Mouse (Mus musculus): ENCODE data around the gene Mlec. TPM values are rescaled to one million over a fixed set of nuclear protein-coding genes. Genes with fewer than 3 reads are reported as not detected.
A peak's percentile ranks its signal among the peaks of the same experiment; 100 is the strongest.

Gene Mlec
- polyA plus RNA-seq, 1 experiment from 2014 or later = 68.9 TPM

DNA sequence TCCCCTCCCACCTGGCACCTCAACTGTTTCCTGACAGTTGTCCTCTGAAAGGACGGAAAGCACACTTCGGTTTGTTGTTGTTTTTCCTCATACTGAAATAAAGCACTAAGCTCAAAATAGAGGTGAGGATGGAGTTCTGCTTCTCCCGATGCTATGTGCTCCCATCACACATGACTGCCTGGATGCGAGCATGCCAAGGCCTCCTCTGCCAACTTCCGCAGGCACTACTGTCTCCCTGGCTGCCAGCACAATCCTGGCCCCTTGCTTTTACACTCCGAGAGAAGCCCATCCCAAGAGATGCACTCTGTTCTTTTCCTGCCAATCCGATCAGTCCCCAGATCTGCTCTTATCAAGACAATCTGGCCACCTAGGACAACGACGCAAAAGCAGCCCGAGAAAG is 14.4 kb downstream of the Mlec start:
- peaks cover 23% of the 10 kb centered on the region for H3K36me3 ChIP-seq (ENCODE audit: control insufficient read depth, insufficient read depth, low read length)
- H3K27me3 ChIP-seq (ENCODE audit: control insufficient read depth, insufficient read depth, low read length) = no peaks in the 10 kb centered on the region
- ATAC-seq (replicated peaks; ENCODE audit: insufficient number of reproducible peaks, low FRiP score, low TSS enrichment) = no peak
- no peak overlapping the region for H3K4me2 ChIP-seq
- 78% methylated on average over 10 of the region's 10 CpGs for WGBS (ENCODE audit: insufficient replicate concordance)
- H3K4me1 ChIP-seq (ENCODE audit: control insufficient read depth, insufficient read depth, low read length) = no peaks in the 10 kb centered on the region
- no peak overlapping the region for H3K9ac ChIP-seq (ENCODE audit: low read depth, low read length)
- no peaks in the 10 kb centered on the region for H3K9me3 ChIP-seq (replicated peaks; ENCODE audit: control insufficient read depth, low read length)
- H3K27ac ChIP-seq (ENCODE audit: low read depth, low read length) = no peak overlapping the region
- no peak overlapping the region for H3K4me3 ChIP-seq (ENCODE audit: low read depth, low read length)

DNA sequence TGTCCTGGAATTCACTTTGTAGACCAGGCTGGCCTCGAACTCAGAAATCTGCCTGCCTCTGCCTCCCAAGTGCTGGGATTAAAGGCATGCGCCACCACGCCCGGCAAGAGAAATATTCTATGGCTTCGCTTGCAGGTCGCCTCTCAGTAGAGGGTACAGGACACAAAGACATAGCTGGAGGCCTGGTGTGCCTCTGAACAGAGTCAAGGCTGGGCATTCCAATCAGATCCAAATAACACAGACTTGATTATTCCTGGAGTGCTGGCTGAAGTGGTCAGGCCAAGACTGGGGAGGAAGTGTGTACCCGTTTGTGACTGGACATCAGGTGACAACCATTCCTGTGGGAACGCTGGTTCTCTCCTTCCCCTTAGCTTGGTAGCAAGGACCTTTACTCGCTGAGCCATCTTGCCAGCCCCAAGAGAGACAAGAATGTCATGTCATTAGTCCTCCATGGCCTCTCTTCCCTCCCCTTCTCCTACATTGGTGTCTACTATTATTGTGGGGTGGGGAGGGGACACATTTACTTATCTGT is 15.7 kb downstream of the Mlec start:
- no peak overlapping the region for H3K9ac ChIP-seq (ENCODE audit: low read depth, low read length)
- no peak overlapping the region for H3K4me3 ChIP-seq (ENCODE audit: low read depth, low read length)
- no peak overlapping the region for H3K27ac ChIP-seq (ENCODE audit: low read depth, low read length)
- H3K36me3 ChIP-seq (ENCODE audit: control insufficient read depth, insufficient read depth, low read length) = peaks cover 9% of the 10 kb centered on the region
- H3K4me1 ChIP-seq (ENCODE audit: control insufficient read depth, insufficient read depth, low read length) = no peaks in the 10 kb centered on the region
- H3K9me3 ChIP-seq (replicated peaks; ENCODE audit: control insufficient read depth, low read length) = no peaks in the 10 kb centered on the region
- no peak overlapping the region for H3K4me2 ChIP-seq
- ATAC-seq (replicated peaks; ENCODE audit: insufficient number of reproducible peaks, low FRiP score, low TSS enrichment) = no peak
- no peaks in the 10 kb centered on the region for H3K27me3 ChIP-seq (ENCODE audit: control insufficient read depth, insufficient read depth, low read length)
- 88% methylated on average over 9 of the region's 9 CpGs for WGBS (ENCODE audit: insufficient replicate concordance)

DNA sequence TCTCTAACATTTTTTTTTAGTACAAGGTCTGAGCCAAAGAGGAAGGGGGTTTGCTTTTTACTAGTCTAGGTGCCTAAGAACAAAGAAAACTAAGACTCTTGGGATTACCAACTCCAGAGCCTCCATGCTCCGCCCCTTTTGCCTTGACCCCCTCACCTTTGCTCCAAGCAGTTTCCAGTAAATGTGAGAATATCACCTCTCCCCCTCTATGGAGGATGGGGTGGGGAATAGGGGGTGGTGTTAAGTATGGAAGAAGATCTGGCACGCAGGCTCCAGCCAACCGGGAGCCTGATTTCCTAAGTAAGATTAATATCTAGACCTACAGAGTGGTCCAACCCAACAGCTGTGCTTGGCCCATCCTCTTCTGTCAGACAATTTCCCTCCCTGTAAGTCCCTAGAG is 17.3 kb downstream of the Mlec start:
- Histone ChIP-seq H3K4me2 (no peak overlapping the region), H3K27ac (ENCODE audit: low read depth, low read length) (no peak overlapping the region), H3K9me3 (replicated peaks; ENCODE audit: control insufficient read depth, low read length) (no peaks in the 10 kb centered on the region), H3K4me1 (ENCODE audit: control insufficient read depth, insufficient read depth, low read length) (no peaks in the 10 kb centered on the region), H3K36me3 (ENCODE audit: control insufficient read depth, insufficient read depth, low read length) (peaks cover 7% of the 10 kb centered on the region; the same call in 1 of the 2 replicates), H3K4me3 (ENCODE audit: low read depth, low read length) (no peak overlapping the region), H3K27me3 (ENCODE audit: control insufficient read depth, insufficient read depth, low read length) (no peaks in the 10 kb centered on the region), H3K9ac (ENCODE audit: low read depth, low read length) (no peak overlapping the region)
- 69% methylated on average over 3 of the region's 3 CpGs for WGBS (ENCODE audit: insufficient replicate concordance)
- no peak for ATAC-seq (replicated peaks; ENCODE audit: insufficient number of reproducible peaks, low FRiP score, low TSS enrichment)

DNA sequence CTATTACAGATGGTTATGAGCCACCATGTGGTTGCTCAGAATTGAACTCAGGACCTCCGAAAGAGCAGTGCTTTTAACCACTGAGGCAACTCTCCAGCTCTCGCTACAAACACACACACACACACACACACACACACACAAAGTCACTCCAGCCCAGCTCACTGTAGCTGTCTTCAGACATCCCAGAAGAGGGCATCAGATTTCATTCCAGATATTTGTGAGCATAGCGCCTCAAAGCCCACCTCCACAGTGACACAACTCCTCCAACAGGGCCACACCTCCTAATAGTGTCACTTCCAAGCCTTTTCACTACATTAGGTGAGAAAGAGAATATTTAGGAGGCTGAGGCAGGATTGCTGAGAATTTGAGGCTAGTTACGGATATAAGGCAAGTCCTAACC is 18.9 kb downstream of the Mlec start:
- Histone ChIP-seq H3K9me3 (replicated peaks; ENCODE audit: control insufficient read depth, low read length) (no peaks in the 10 kb centered on the region), H3K27me3 (ENCODE audit: control insufficient read depth, insufficient read depth, low read length) (no peaks in the 10 kb centered on the region), H3K9ac (ENCODE audit: low read depth, low read length) (no peak overlapping the region), H3K27ac (ENCODE audit: low read depth, low read length) (no peak overlapping the region), H3K4me3 (ENCODE audit: low read depth, low read length) (no peak overlapping the region), H3K4me2 (no peak overlapping the region), H3K36me3 (ENCODE audit: control insufficient read depth, insufficient read depth, low read length) (peaks cover 5% of the 10 kb centered on the region; the same call in 1 of the 2 replicates), H3K4me1 (ENCODE audit: control insufficient read depth, insufficient read depth, low read length) (no peaks in the 10 kb centered on the region)
- no peak for ATAC-seq (replicated peaks; ENCODE audit: insufficient number of reproducible peaks, low FRiP score, low TSS enrichment)
- 62% methylated on average over 4 of the region's 4 CpGs for WGBS (ENCODE audit: insufficient replicate concordance)

DNA sequence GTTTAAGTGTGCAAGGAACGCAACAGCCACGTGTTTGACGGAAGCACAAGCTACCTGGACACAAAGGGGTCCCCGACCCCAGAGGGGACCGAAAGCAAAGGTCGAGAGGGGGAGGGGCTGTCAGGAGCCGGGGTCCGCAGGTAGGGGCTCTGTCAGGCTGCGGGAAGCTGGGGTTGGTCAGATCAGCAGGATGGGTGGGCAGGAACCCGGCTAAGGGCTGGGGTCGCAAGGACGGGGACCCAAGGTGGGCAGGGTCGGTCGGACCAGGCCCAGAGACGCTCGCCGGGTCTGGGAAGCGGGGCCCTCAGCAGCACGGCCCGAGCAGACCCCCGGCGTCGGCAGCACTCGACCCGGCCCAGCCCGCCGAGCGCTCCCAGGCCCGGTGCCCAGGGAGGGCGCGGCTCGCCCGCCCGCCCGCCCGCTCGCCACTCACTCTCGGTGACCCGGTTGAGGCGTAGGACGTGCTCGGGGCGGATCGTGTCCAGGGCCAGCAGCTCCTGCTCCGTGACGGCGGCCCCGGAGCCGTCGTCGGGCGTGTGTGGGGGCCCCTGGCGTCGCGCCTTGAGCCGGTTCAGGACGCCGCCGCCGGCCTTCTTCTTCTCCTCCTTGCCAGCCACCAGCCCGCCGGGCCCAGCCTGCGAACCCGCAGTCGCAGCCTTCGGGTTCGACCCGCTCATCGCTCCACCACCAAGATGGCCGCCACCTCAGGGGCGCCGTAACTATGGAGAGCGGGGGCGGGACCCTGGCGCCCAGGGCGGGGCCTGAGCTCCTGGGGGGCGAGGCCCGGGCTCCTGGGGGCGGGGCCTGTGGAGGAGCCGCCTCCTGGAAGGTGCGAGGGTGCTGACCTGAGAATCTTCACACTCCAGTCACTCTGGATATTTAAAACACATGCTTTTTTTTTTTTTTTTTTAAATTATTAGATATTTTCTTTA is 23.5 kb downstream of the Mlec start, which contains the start of gene Unc119b:
Gene Unc119b, minus strand, starts transcription at position 742 of the 932 bp plus-strand sequence.
- peak within 1 kb of the TSS; percentile 92 for H3K4me3 ChIP-seq (ENCODE audit: low read depth, low read length)
- peak; percentile 91 for ATAC-seq (replicated peaks; ENCODE audit: insufficient number of reproducible peaks, low FRiP score, low TSS enrichment)
- peak within 1 kb of the TSS; percentile 81 for H3K9ac ChIP-seq (ENCODE audit: low read depth, low read length)
- no peak within 1 kb of the TSS; the same call in 1 of the 2 replicates for H3K27ac ChIP-seq (ENCODE audit: low read depth, low read length)
- H3K9me3 ChIP-seq (replicated peaks; ENCODE audit: control insufficient read depth, low read length) = no peaks in the 10 kb centered on the region
- H3K4me1 ChIP-seq (ENCODE audit: control insufficient read depth, insufficient read depth, low read length) = peaks cover 3% of the 10 kb centered on the region
- no peaks in the 10 kb centered on the region for H3K27me3 ChIP-seq (ENCODE audit: control insufficient read depth, insufficient read depth, low read length)
- peaks cover 7% of the 10 kb centered on the region for H3K36me3 ChIP-seq (ENCODE audit: control insufficient read depth, insufficient read depth, low read length)
- peak within 1 kb of the TSS; percentile 99 for H3K4me2 ChIP-seq
- under 1% methylated on average over 58 of the region's 81 CpGs for WGBS (ENCODE audit: insufficient replicate concordance)

DNA sequence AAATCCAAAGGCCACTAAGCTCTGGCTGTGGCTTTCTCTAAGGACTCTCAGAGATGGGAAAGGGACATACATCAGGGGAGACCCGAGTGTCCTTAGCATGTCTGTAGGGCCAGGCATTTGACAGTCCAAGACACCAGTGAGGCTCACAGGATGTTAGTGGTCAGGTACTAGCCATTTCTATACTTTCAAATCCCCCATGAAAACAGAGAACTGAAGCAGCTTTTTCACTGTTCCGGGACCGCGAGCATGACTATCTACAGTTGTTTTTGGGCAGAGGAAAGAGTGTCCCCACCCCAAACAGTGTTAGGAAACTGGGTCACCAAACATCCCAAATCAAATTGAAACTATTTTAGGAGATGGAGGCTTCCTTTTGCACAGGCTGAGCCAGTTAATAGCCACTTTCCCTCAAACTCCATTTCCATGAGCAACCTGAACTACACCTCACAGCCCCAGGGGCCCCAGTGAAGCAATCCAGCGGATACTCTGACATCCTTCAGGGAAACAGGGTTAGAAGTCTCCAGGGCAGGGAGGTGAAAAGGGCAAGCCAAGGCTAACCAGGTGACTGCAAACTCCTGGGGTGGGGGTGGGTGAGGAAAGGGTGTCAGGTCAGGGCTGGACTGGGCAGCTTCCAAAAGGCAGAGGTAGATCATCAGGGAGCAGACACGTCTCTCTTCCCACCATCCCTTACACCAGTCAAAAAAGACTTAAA is 24.5 kb downstream of the Mlec start:
- ATAC-seq (replicated peaks; ENCODE audit: insufficient number of reproducible peaks, low FRiP score, low TSS enrichment) = no peak
- Histone ChIP-seq H3K4me1 (ENCODE audit: control insufficient read depth, insufficient read depth, low read length) (peaks cover 3% of the 10 kb centered on the region), H3K36me3 (ENCODE audit: control insufficient read depth, insufficient read depth, low read length) (peaks cover 8% of the 10 kb centered on the region), H3K27ac (ENCODE audit: low read depth, low read length) (no peak overlapping the region), H3K9ac (ENCODE audit: low read depth, low read length) (peak overlapping the region; percentile 81), H3K4me2 (peak overlapping the region; percentile 99), H3K4me3 (ENCODE audit: low read depth, low read length) (peak overlapping the region; percentile 92), H3K9me3 (replicated peaks; ENCODE audit: control insufficient read depth, low read length) (no peaks in the 10 kb centered on the region), H3K27me3 (ENCODE audit: control insufficient read depth, insufficient read depth, low read length) (no peaks in the 10 kb centered on the region)
- 63% methylated on average over 6 of the region's 6 CpGs for WGBS (ENCODE audit: insufficient replicate concordance)

DNA sequence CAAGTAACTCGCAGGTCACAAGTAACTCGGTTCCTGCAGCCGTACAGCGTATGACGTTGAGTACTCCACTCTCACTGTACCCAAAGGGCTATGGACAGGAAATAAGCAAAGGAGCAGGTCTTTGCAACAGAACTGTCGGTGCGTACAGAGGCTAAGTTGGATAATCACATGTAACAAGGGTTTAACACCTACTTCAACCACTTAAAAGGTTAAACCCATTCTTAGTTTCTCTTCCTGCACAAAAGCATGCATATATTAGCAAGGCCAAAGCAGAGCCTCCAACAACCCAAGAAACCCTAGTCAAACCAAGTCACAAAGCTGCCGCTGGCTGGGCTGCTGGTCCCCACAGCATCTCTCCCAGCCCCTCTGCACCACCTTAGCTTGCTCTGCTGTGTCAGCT is 25.5 kb downstream of the Mlec start:
- no peak for ATAC-seq (replicated peaks; ENCODE audit: insufficient number of reproducible peaks, low FRiP score, low TSS enrichment)
- WGBS (ENCODE audit: insufficient replicate concordance) = 81% methylated on average over 8 of the region's 8 CpGs
- H3K4me2 ChIP-seq = no peak overlapping the region

DNA sequence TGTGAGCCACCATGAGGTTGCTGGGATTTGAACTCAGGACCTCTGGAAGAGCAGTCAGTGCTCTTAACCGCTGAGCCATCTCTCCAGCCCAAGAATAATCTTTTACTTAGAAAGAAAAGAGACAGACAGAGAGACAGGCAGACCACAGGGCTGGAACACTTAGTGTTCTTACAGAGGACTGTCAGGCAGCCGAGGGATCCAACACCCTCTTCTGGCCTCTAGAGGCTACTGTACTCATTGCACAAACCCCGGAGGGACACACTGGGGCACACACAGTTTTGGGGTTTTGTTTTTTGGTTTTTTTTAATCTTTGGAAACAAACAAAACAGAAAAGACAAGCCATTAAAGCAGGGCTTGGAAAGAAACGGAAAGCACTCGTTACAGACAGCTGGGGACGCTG is 28.7 kb downstream of the Mlec start:
- Histone ChIP-seq H3K27me3 (ENCODE audit: control insufficient read depth, insufficient read depth, low read length) (no peaks in the 10 kb centered on the region), H3K4me3 (ENCODE audit: low read depth, low read length) (no peak overlapping the region), H3K4me1 (ENCODE audit: control insufficient read depth, insufficient read depth, low read length) (peaks cover 3% of the 10 kb centered on the region), H3K9ac (ENCODE audit: low read depth, low read length) (no peak overlapping the region), H3K27ac (ENCODE audit: low read depth, low read length) (no peak overlapping the region), H3K4me2 (no peak overlapping the region), H3K36me3 (ENCODE audit: control insufficient read depth, insufficient read depth, low read length) (peaks cover 20% of the 10 kb centered on the region), H3K9me3 (replicated peaks; ENCODE audit: control insufficient read depth, low read length) (no peaks in the 10 kb centered on the region)
- ATAC-seq (replicated peaks; ENCODE audit: insufficient number of reproducible peaks, low FRiP score, low TSS enrichment) = no peak
- WGBS (ENCODE audit: insufficient replicate concordance) = 86% methylated on average over 6 of the region's 6 CpGs

More for the DNA sequence above, 25.5 kb downstream of the Mlec start:
- peaks cover 12% of the 10 kb centered on the region for H3K36me3 ChIP-seq (ENCODE audit: control insufficient read depth, insufficient read depth, low read length)
- peaks cover 3% of the 10 kb centered on the region for H3K4me1 ChIP-seq (ENCODE audit: control insufficient read depth, insufficient read depth, low read length)
- H3K27ac ChIP-seq (ENCODE audit: low read depth, low read length) = no peak overlapping the region
- no peak overlapping the region for H3K4me3 ChIP-seq (ENCODE audit: low read depth, low read length)
- H3K27me3 ChIP-seq (ENCODE audit: control insufficient read depth, insufficient read depth, low read length) = no peaks in the 10 kb centered on the region
- no peaks in the 10 kb centered on the region for H3K9me3 ChIP-seq (replicated peaks; ENCODE audit: control insufficient read depth, low read length)
- no peak overlapping the region for H3K9ac ChIP-seq (ENCODE audit: low read depth, low read length)

Data from heart, embryonic 11.5 days (tissue).